Mouse (Mus musculus): Measurements from ENCODE around the gene Olfr725. TPM values are rescaled to one million over a fixed set of nuclear protein-coding genes. Genes with fewer than 3 reads are reported as not detected.

Gene Olfr725
- polyA plus RNA-seq (2012; ENCODE audit: insufficient read depth, low replicate concordance) = not detected in 2 replicates

DNA sequence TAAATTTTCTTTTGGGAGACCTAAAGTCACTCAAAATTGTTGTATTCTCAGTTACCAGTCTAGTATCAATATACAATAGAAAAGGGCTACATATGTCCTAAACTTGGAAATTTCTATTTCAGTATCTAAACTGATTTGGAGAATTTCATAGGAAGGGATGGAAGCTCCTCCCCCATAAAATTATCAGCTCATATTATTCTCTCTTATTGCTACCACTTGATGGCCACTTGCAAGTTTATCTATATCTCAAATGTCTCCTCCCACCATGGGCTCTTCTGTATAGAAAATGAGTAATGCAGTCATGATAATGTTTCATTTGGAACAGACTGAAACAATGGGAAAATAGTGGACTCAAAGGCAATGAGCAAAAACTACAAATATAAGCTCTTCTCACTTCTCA, at the start of gene Olfr725:
Gene Olfr725, minus strand, starts transcription at position 101 of the 400 bp plus-strand sequence.
- no peak within 1 kb of the TSS for H3K4me3 ChIP-seq (replicated peaks)
- H3K27me3 ChIP-seq (replicated peaks) = no peaks in the 10 kb centered on the region
- H3K36me3 ChIP-seq (replicated peaks; ENCODE audit: low read length) = no peaks in the 10 kb centered on the region
- H3K4me1 ChIP-seq = no peaks in the 10 kb centered on the region
- H3K9me3 ChIP-seq = no peaks in the 10 kb centered on the region
- TF ChIP-seq GATA1 (IDR thresholded peaks at IDR 0.05; ENCODE audit: borderline replicate concordance, low read length) (no peak), FLI1 (IDR thresholded peaks at IDR 0.05; ENCODE audit: low read length) (no peak)

DNA sequence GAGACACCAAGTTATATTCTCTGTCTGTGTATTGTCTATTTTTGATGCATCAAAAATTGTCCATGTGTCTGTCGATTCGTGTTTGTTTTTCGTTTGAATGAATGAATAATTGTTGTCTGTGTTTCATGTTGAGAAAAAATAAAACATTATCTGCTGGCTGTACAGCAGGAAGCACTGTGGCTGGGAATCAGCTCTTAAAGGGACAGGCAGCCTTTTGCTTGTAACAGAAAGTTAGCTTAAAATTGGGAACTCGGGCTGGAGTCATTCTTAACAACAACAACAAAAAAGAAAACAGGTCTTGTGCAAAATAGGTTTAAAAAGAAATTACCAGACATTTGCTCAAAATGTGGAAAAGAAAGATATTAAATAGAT, 22.5 kb upstream of the Olfr725 start:
- Histone ChIP-seq H3K4me1 (peaks cover 15% of the 10 kb centered on the region; the same call in 1 of the 2 replicates), H3K9me3 (no peaks in the 10 kb centered on the region), H3K4me3 (replicated peaks) (peak overlapping the region; percentile 93), H3K27me3 (replicated peaks) (peaks cover 2% of the 10 kb centered on the region), H3K36me3 (replicated peaks; ENCODE audit: low read length) (no peaks in the 10 kb centered on the region)
- no peak for TF ChIP-seq FLI1 (IDR thresholded peaks at IDR 0.05; ENCODE audit: low read length)
- no peak for TF ChIP-seq GATA1 (IDR thresholded peaks at IDR 0.05; ENCODE audit: borderline replicate concordance, low read length)

DNA sequence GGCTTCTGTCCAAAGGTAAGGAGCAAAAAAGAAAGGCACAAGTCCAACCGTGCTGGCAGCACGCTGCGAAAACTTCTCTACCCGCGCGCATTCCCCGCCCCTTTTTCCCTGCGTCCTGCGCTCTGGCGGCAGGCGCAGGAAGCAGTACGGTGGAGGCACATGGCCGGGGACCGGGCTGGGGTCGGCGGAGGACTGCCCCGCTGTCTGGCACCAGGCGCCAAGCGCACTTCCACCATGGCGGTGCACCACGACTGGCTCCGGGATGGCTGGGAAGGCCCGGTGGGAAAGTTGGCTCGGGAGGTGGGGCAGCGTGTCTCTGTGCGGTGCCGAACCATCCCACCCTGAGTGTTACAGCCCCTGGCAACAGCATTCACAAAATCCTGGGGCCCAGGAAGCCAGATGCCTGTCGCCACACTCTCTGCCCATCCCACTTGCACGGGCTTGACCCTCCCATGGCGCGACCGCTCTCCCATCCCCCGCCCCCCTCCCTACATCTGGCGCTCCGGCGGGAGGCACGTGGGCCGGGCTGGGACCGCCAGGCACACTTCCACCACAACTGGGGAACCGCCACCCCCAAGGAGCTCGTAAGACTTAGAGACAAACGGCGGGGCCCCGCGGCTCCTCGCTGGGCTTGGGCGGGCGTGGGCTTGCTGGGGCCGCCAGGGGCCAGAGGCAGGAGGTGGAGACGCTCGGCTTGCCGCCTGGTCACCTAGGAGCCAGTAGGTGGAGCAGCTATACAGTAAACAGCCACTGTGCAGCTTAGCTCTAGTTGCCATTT, 22.0 kb upstream of the Olfr725 start:
- peaks cover 2% of the 10 kb centered on the region for H3K27me3 ChIP-seq (replicated peaks)
- H3K4me3 ChIP-seq (replicated peaks) = peak overlapping the region; percentile 93
- no peak for TF ChIP-seq FLI1 (IDR thresholded peaks at IDR 0.05; ENCODE audit: low read length)
- no peak for TF ChIP-seq GATA1 (IDR thresholded peaks at IDR 0.05; ENCODE audit: borderline replicate concordance, low read length)
- peaks cover 15% of the 10 kb centered on the region; the same call in 1 of the 2 replicates for H3K4me1 ChIP-seq
- H3K9me3 ChIP-seq = no peaks in the 10 kb centered on the region
- no peaks in the 10 kb centered on the region for H3K36me3 ChIP-seq (replicated peaks; ENCODE audit: low read length)

DNA sequence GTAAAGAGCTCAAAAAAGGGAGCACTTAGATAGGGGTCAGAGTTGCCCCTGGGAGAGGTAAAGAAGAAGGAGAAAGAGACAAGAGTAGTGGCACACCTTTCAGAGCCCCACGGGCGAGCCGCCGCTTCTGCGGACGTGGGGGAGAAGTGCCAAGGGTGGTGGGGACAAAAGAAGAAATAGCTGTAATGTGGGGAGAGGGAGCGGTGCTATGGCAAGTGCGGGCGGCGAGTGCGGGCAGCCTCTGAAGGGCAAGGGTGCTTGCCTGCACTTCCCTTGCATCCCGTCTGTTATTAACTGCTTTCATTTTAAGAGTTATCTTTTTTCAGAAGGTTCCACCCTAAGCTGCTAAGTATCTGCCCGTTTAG, 21.4 kb upstream of the Olfr725 start:
- H3K9me3 ChIP-seq = no peaks in the 10 kb centered on the region
- peaks cover 15% of the 10 kb centered on the region; the same call in 1 of the 2 replicates for H3K4me1 ChIP-seq
- H3K4me3 ChIP-seq (replicated peaks) = peak overlapping the region; percentile 93
- H3K27me3 ChIP-seq (replicated peaks) = peaks cover 2% of the 10 kb centered on the region
- no peak for TF ChIP-seq GATA1 (IDR thresholded peaks at IDR 0.05; ENCODE audit: borderline replicate concordance, low read length)
- TF ChIP-seq FLI1 (IDR thresholded peaks at IDR 0.05; ENCODE audit: low read length) = no peak
- H3K36me3 ChIP-seq (replicated peaks; ENCODE audit: low read length) = no peaks in the 10 kb centered on the region

DNA sequence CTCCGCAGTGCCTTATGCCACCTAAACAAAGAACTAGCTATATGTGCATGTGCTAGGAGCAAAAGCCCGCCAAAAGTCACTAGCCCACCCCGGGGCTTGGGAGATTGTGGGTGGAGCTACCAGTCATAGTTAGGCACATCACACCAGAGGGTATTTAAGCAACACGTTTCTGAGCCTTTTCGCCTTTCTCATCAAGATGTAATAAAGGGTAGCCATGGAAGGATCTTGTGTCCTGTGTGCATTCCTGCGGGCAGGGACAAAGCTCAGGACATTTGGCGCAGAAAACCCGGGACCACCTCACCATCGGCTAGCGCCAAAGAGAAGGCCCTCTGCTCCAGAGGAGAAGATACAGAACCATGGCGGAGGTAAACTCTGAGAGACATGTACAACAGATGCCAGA, 21.0 kb upstream of the Olfr725 start:
- Histone ChIP-seq H3K9me3 (no peaks in the 10 kb centered on the region), H3K4me1 (peaks cover 15% of the 10 kb centered on the region; the same call in 1 of the 2 replicates), H3K27me3 (replicated peaks) (peaks cover 2% of the 10 kb centered on the region), H3K36me3 (replicated peaks; ENCODE audit: low read length) (no peaks in the 10 kb centered on the region), H3K4me3 (replicated peaks) (no peak overlapping the region)
- no peak for TF ChIP-seq GATA1 (IDR thresholded peaks at IDR 0.05; ENCODE audit: borderline replicate concordance, low read length)
- TF ChIP-seq FLI1 (IDR thresholded peaks at IDR 0.05; ENCODE audit: low read length) = no peak

DNA sequence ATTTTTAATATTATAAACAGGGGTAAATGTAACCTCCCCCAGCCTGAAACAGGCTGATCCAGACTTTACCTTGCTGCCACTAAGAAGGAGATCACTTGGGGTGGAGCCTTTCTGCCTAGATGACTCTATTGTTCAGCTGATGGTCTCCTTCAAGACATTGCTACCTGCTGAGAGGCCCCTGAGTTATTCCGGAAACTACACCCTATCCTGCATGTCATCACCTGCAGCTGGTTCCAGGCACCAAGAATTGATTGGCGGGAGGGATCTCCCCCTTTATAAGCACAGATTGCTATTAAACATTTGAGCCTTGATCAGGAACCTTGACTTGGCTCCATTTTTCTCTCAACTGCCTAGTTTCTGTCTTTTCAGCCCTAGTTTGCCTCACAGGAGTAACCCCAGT, 8.1 kb downstream of the Olfr725 start:
- TF ChIP-seq FLI1 (IDR thresholded peaks at IDR 0.05; ENCODE audit: low read length) = no peak
- TF ChIP-seq GATA1 (IDR thresholded peaks at IDR 0.05; ENCODE audit: borderline replicate concordance, low read length) = no peak
- Histone ChIP-seq H3K27me3 (replicated peaks) (no peaks in the 10 kb centered on the region), H3K9me3 (0 out of 2 replicates have a peak, but pooled peaks cover 3% of the 10 kb centered on the region)

DNA sequence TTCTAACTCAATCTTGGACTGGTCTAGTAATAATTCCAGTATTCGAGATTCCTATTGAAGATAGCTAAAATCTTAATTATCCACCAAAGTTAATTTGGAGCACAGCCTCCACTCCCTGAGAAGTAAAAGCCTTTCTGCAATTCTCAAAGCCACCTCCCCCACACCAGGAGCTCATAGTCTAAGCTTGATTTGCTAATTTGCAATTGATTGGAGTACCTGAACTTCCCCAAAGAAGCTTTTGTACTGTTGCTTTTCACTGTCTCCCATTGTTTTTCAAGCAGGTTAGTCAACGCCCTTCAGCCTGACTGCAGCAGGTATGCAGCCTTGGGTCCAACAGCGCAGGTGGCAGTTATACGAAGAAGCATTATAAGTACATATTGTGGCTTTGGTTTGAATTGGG, 8.8 kb downstream of the Olfr725 start:
- TF ChIP-seq GATA1 (IDR thresholded peaks at IDR 0.05; ENCODE audit: borderline replicate concordance, low read length) (no peak), FLI1 (IDR thresholded peaks at IDR 0.05; ENCODE audit: low read length) (no peak)
- Histone ChIP-seq H3K9me3 (0 out of 2 replicates have a peak, but pooled peaks cover 3% of the 10 kb centered on the region), H3K4me1 (no peaks in the 10 kb centered on the region), H3K4me3 (replicated peaks) (no peak overlapping the region), H3K27me3 (replicated peaks) (no peaks in the 10 kb centered on the region), H3K36me3 (replicated peaks; ENCODE audit: low read length) (no peaks in the 10 kb centered on the region)

More for the DNA sequence above, 8.1 kb downstream of the Olfr725 start:
- Histone ChIP-seq H3K4me1 (no peaks in the 10 kb centered on the region), H3K4me3 (replicated peaks) (no peak overlapping the region), H3K36me3 (replicated peaks; ENCODE audit: low read length) (no peaks in the 10 kb centered on the region)

DNA sequence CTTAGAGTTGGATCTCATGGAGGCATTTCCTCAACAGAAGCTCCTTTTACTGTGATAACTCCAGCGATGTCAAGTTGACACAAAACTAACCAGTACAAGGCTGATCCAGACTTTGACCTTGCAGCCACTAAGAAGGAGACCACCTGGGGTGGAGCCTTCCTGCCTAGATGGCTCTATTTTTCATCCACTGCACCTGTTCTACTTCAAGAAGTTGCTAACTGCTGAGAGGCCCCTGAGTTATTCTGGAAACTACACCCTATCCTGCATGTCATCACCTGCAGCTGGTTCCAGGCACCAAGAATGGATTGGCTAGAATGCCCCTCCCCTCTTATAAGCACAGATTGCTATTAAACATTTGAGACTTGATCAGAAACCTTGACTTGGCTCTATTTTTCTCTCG, 13.8 kb downstream of the Olfr725 start:
- 0 out of 2 replicates have a peak, but pooled peaks cover 3% of the 10 kb centered on the region for H3K9me3 ChIP-seq
- no peaks in the 10 kb centered on the region for H3K36me3 ChIP-seq (replicated peaks; ENCODE audit: low read length)
- H3K4me3 ChIP-seq (replicated peaks) = no peak overlapping the region
- no peaks in the 10 kb centered on the region for H3K27me3 ChIP-seq (replicated peaks)
- TF ChIP-seq GATA1 (IDR thresholded peaks at IDR 0.05; ENCODE audit: borderline replicate concordance, low read length) (no peak), FLI1 (IDR thresholded peaks at IDR 0.05; ENCODE audit: low read length) (no peak)
- H3K4me1 ChIP-seq = no peaks in the 10 kb centered on the region

Other genes with a start within 250 kb of the Olfr725 start
- gene Olfr722, start 138.4 kb downstream of the Olfr725 start, polyA plus RNA-seq (2012; ENCODE audit: insufficient read depth, low replicate concordance) = not detected in 2 replicates
- not detected in 2 replicates for gene Olfr723, start 108.6 kb downstream of the Olfr725 start, polyA plus RNA-seq (2012; ENCODE audit: insufficient read depth, low replicate concordance)
- gene Olfr724, start 77.1 kb downstream of the Olfr725 start, polyA plus RNA-seq (2012; ENCODE audit: insufficient read depth, low replicate concordance) = not detected in 2 replicates
- gene Olfr726, start 50.6 kb upstream of the Olfr725 start, polyA plus RNA-seq (2012; ENCODE audit: insufficient read depth, low replicate concordance) = not detected in 2 replicates
- gene Olfr727, start 82.8 kb upstream of the Olfr725 start, polyA plus RNA-seq (2012; ENCODE audit: insufficient read depth, low replicate concordance) = not detected in 2 replicates
- not detected in 2 replicates for gene Olfr728, start 102.3 kb upstream of the Olfr725 start, polyA plus RNA-seq (2012; ENCODE audit: insufficient read depth, low replicate concordance)
- gene Olfr729, start 112.5 kb upstream of the Olfr725 start, polyA plus RNA-seq (2012; ENCODE audit: insufficient read depth, low replicate concordance) = not detected in 2 replicates
- gene Olfr730, start 147.8 kb upstream of the Olfr725 start, polyA plus RNA-seq (2012; ENCODE audit: insufficient read depth, low replicate concordance) = not detected in 2 replicates
- 2.5 TPM in 1 of 2 replicates, not detected in the other for gene Olfr731, start 201.5 kb upstream of the Olfr725 start, polyA plus RNA-seq (2012; ENCODE audit: insufficient read depth, low replicate concordance)
- gene Olfr732, start 243.8 kb upstream of the Olfr725 start, polyA plus RNA-seq (2012; ENCODE audit: insufficient read depth, low replicate concordance) = not detected in 2 replicates

Data from megakaryocyte, embryonic 14.5 days (primary cell).